Mouse (Mus musculus): ENCODE data around the gene Gtf2f1. TPM values are rescaled to one million over a fixed set of nuclear protein-coding genes. Genes with fewer than 3 reads are reported as not detected.

Gtf2f1 gene
- polyA plus RNA-seq, 1 experiment = 43.5 TPM

GRCm38 (mm10) chr17:56990966-56991365, 20.1 kb downstream of the Gtf2f1 start:
- H3K27ac ChIP-seq (ENCODE audit: insufficient read depth, low read depth, low read length) = no peak overlapping the region
- H3K4me1 ChIP-seq (ENCODE audit: control insufficient read depth, insufficient read depth, insufficient read length, low read length) = peaks cover 3% of the 10 kb centered on the region; the same call in 1 of the 2 replicates
- H3K27me3 ChIP-seq (ENCODE audit: control insufficient read depth, insufficient read depth, low read length) = no peaks in the 10 kb centered on the region
- H3K36me3 ChIP-seq (ENCODE audit: control insufficient read depth, insufficient read depth, low read length) = peaks cover 21% of the 10 kb centered on the region
- TF ChIP-seq CTCF (IDR thresholded peaks at IDR 0.05; ENCODE audit: extremely low read depth, insufficient read length, insufficient replicate concordance, low read depth, low read length) (no peak), POLR2A (IDR thresholded peaks at IDR 0.05; ENCODE audit: low read depth, low read length) (no peak)
- H3K4me3 ChIP-seq (ENCODE audit: low read depth, low read length) = 0 out of 2 replicates have a peak overlapping the region, but pooled peaks have one; percentile 3
- WGBS = 55% methylated on average over 2 of the region's 2 CpGs

- TF ChIP-seq POLR2A (IDR thresholded peaks at IDR 0.05; ENCODE audit: low read depth, low read length) = peak; percentile 76
- TF ChIP-seq CTCF (IDR thresholded peaks at IDR 0.05; ENCODE audit: extremely low read depth, insufficient read length, insufficient replicate concordance, low read depth, low read length) = no peak
- WGBS = under 1% methylated on average over 52 of the region's 52 CpGs
- no peaks in the 10 kb centered on the region for H3K27me3 ChIP-seq (ENCODE audit: control insufficient read depth, insufficient read depth, low read length)
Observed at GRCm38 (mm10) chr17:56990115-56990746, 20.9 kb downstream of the Gtf2f1 start, which contains the start of gene Clpp. Gene Clpp, plus strand, starts transcription at chr17:56990305.

GRCm38 (mm10) chr17:56989467-56990114, 21.5 kb downstream of the Gtf2f1 start:
- 2% methylated on average over 25 of the region's 25 CpGs for WGBS
- peak overlapping the region; percentile 91 for H3K4me3 ChIP-seq (ENCODE audit: low read depth, low read length)
- H3K27ac ChIP-seq (ENCODE audit: insufficient read depth, low read depth, low read length) = peak overlapping the region; percentile 60
- peaks cover 13% of the 10 kb centered on the region for H3K36me3 ChIP-seq (ENCODE audit: control insufficient read depth, insufficient read depth, low read length)
- no peaks in the 10 kb centered on the region for H3K27me3 ChIP-seq (ENCODE audit: control insufficient read depth, insufficient read depth, low read length)
- peaks cover 10% of the 10 kb centered on the region; the same call in 1 of the 2 replicates for H3K4me1 ChIP-seq (ENCODE audit: control insufficient read depth, insufficient read depth, insufficient read length, low read length)
- no peak for TF ChIP-seq CTCF (IDR thresholded peaks at IDR 0.05; ENCODE audit: extremely low read depth, insufficient read length, insufficient replicate concordance, low read depth, low read length)
- no peak for TF ChIP-seq POLR2A (IDR thresholded peaks at IDR 0.05; ENCODE audit: low read depth, low read length)

More at GRCm38 (mm10) chr17:56990115-56990746, 20.9 kb downstream of the Gtf2f1 start, which contains the start of gene Clpp:
- peak within 1 kb of the TSS; percentile 60 for H3K27ac ChIP-seq (ENCODE audit: insufficient read depth, low read depth, low read length)
- peaks cover 4% of the 10 kb centered on the region; the same call in 1 of the 2 replicates for H3K4me1 ChIP-seq (ENCODE audit: control insufficient read depth, insufficient read depth, insufficient read length, low read length)
- H3K36me3 ChIP-seq (ENCODE audit: control insufficient read depth, insufficient read depth, low read length) = peaks cover 17% of the 10 kb centered on the region
- H3K4me3 ChIP-seq (ENCODE audit: low read depth, low read length) = peak within 1 kb of the TSS; percentile 91

GRCm38 (mm10) chr17:56988921-56989430, 22.1 kb downstream of the Gtf2f1 start:
- no peak for TF ChIP-seq POLR2A (IDR thresholded peaks at IDR 0.05; ENCODE audit: low read depth, low read length)
- TF ChIP-seq CTCF (IDR thresholded peaks at IDR 0.05; ENCODE audit: extremely low read depth, insufficient read length, insufficient replicate concordance, low read depth, low read length) = no peak
- 72% methylated on average over 7 of the region's 7 CpGs for WGBS

GRCm38 (mm10) chr17:56988441-56988840, 22.6 kb downstream of the Gtf2f1 start:
- 83% methylated on average over 7 of the region's 7 CpGs for WGBS
- H3K27me3 ChIP-seq (ENCODE audit: control insufficient read depth, insufficient read depth, low read length) = no peaks in the 10 kb centered on the region
- peaks cover 18% of the 10 kb centered on the region; the same call in 1 of the 2 replicates for H3K4me1 ChIP-seq (ENCODE audit: control insufficient read depth, insufficient read depth, insufficient read length, low read length)
- H3K4me3 ChIP-seq (ENCODE audit: low read depth, low read length) = no peak overlapping the region
- TF ChIP-seq POLR2A (IDR thresholded peaks at IDR 0.05; ENCODE audit: low read depth, low read length) = no peak
- no peak for TF ChIP-seq CTCF (IDR thresholded peaks at IDR 0.05; ENCODE audit: extremely low read depth, insufficient read length, insufficient replicate concordance, low read depth, low read length)
- peaks cover 8% of the 10 kb centered on the region; the same call in 1 of the 2 replicates for H3K36me3 ChIP-seq (ENCODE audit: control insufficient read depth, insufficient read depth, low read length)
- no peak overlapping the region for H3K27ac ChIP-seq (ENCODE audit: insufficient read depth, low read depth, low read length)

More at GRCm38 (mm10) chr17:56988921-56989430, 22.1 kb downstream of the Gtf2f1 start:
- Histone ChIP-seq H3K36me3 (ENCODE audit: control insufficient read depth, insufficient read depth, low read length) (peaks cover 12% of the 10 kb centered on the region), H3K4me3 (ENCODE audit: low read depth, low read length) (no peak overlapping the region), H3K27ac (ENCODE audit: insufficient read depth, low read depth, low read length) (no peak overlapping the region), H3K27me3 (ENCODE audit: control insufficient read depth, insufficient read depth, low read length) (no peaks in the 10 kb centered on the region), H3K4me1 (ENCODE audit: control insufficient read depth, insufficient read depth, insufficient read length, low read length) (peaks cover 16% of the 10 kb centered on the region; the same call in 1 of the 2 replicates)

GRCm38 (mm10) chr17:56986105-56986805, 24.8 kb downstream of the Gtf2f1 start:
- 90% methylated on average over 3 of the region's 3 CpGs for WGBS
- no peaks in the 10 kb centered on the region for H3K36me3 ChIP-seq (ENCODE audit: control insufficient read depth, insufficient read depth, low read length)
- TF ChIP-seq CTCF (IDR thresholded peaks at IDR 0.05; ENCODE audit: extremely low read depth, insufficient read length, insufficient replicate concordance, low read depth, low read length) = no peak
- no peak overlapping the region for H3K4me3 ChIP-seq (ENCODE audit: low read depth, low read length)
- no peak overlapping the region for H3K27ac ChIP-seq (ENCODE audit: insufficient read depth, low read depth, low read length)
- H3K4me1 ChIP-seq (ENCODE audit: control insufficient read depth, insufficient read depth, insufficient read length, low read length) = peaks cover 24% of the 10 kb centered on the region
- no peaks in the 10 kb centered on the region for H3K27me3 ChIP-seq (ENCODE audit: control insufficient read depth, insufficient read depth, low read length)

Data from small intestine, adult 2 months (tissue).